Mouse (Mus musculus) left cerebral cortex, postnatal 10 days (tissue): ENCODE data around the gene Hist1h4a. TPM values are rescaled to one million over a fixed set of nuclear protein-coding genes. Genes with fewer than 3 reads are reported as not detected.
"Not testable (repeated sequence)": the region's sequence is repeated elsewhere in the genome, so short reads cannot be mapped to it uniquely, and the experiment has no call there.

Experiments used
- DNase-seq, 2 experiments: peaks; one replicate each; pipeline ENCODE4 v3.0.0; 2021 to 2022; ENCODE audit warnings: low spot score in 2 of 2, mixed read lengths in 1 of 2; ENCODE audit errors: extremely low spot score in 1 of 2
- intact Hi-C: fragments of 180-260 bp; cut with DNase I; formaldehyde crosslinking; loops from one replicate; pipeline ENCODE4 v1.15.1; 2025
- total RNA-seq, 2 experiments: library from RNA; stranded (reverse); gene quantifications; 2 replicates each; pipeline ENCODE4 v1.2.3; 2021

Gene Hist1h4a
- total RNA-seq, 2 experiments from 2014 or later = 77.4 to 83.3 TPM

- intact Hi-C loops = no loop called here
- no peak for DNase-seq
Measured at GRCm38 (mm10) chr13:23760240-23760971, 624 bp downstream of the Hist1h4a start.

GRCm38 (mm10) chr13:23759916-23760239 is 1.2 kb downstream of the Hist1h4a start:
- no peak for DNase-seq
- intact Hi-C loops = loop anchor here (10.0 kb wide), 1 partner anchor 205 kb away; the partner anchor contains the start of genes Hist1h1d and Hist1h4f

- intact Hi-C loops = loop anchor here (10.0 kb wide), 1 partner anchor 205 kb away; the partner anchor contains the start of genes Hist1h1d and Hist1h4f
- DNase-seq = no peak
Measured at GRCm38 (mm10) chr13:23759251-23759771, 1.7 kb downstream of the Hist1h4a start.

- intact Hi-C loops = loop anchor here (10.0 kb wide), 1 partner anchor 203 kb away; the partner anchor contains the start of genes Hist1h1d and Hist1h4f
- no peak for DNase-seq
Measured at GRCm38 (mm10) chr13:23757921-23758320, 3.1 kb downstream of the Hist1h4a start.

- no peak for DNase-seq
- intact Hi-C loops = loop anchor here (10.0 kb wide), 1 partner anchor 202 kb away; the partner anchor contains the start of genes Hist1h1d and Hist1h4f
Measured at GRCm38 (mm10) chr13:23757211-23757773, 3.7 kb downstream of the Hist1h4a start.

- intact Hi-C loops = loop anchor here (10.0 kb wide), 1 partner anchor 202 kb away; the partner anchor contains the start of genes Hist1h1d and Hist1h4f
- DNase-seq = peak; percentile 87 to 94
Measured at GRCm38 (mm10) chr13:23756790-23757189, 4.2 kb downstream of the Hist1h4a start, which contains the start of gene Hist1h4b. Gene Hist1h4b, plus strand, starts transcription at chr13:23757013.

- DNase-seq = no peak
- intact Hi-C loops = loop anchor here (10.0 kb wide), 1 partner anchor 200 kb away; the partner anchor contains the start of genes Hist1h1d and Hist1h4f
Measured at GRCm38 (mm10) chr13:23755000-23755399, 6.0 kb downstream of the Hist1h4a start.

- no peak for DNase-seq
- intact Hi-C loops = loop anchor here (10.0 kb wide), 1 partner anchor 199 kb away; the partner anchor contains the start of genes Hist1h1d and Hist1h4f
Measured at GRCm38 (mm10) chr13:23753314-23754078, 7.5 kb downstream of the Hist1h4a start.

GRCm38 (mm10) chr13:23752742-23753172 is 8.3 kb downstream of the Hist1h4a start:
- intact Hi-C loops = loop anchor here (10.0 kb wide), 1 partner anchor 198 kb away; the partner anchor contains the start of genes Hist1h1d and Hist1h4f
- DNase-seq = no peak

GRCm38 (mm10) chr13:23752067-23752741 is 8.8 kb downstream of the Hist1h4a start, which contains the start of gene Hist1h3b:
Gene Hist1h3b, plus strand, starts transcription at chr13:23752267.
- intact Hi-C loops = loop anchor here (10.0 kb wide), 1 partner anchor 197 kb away; the partner anchor contains the start of genes Hist1h1d and Hist1h4f
- peak; percentile 91 to 94 for DNase-seq

GRCm38 (mm10) chr13:23751478-23751956 is 9.5 kb downstream of the Hist1h4a start:
- intact Hi-C loops = loop anchor here (10.0 kb wide), 1 partner anchor 197 kb away; the partner anchor contains the start of genes Hist1h1d and Hist1h4f

GRCm38 (mm10) chr13:23750839-23751477 is 10.1 kb downstream of the Hist1h4a start, which contains the start of gene Hist1h2ab:
Gene Hist1h2ab, plus strand, starts transcription at chr13:23751126.
- DNase-seq = not testable (repeated sequence)

More at GRCm38 (mm10) chr13:23751478-23751956, 9.5 kb downstream of the Hist1h4a start:
- no peak for DNase-seq

GRCm38 (mm10) chr13:23749563-23750121 is 11.4 kb downstream of the Hist1h4a start:
- intact Hi-C loops = loop anchor here (10.0 kb wide), 1 partner anchor 195 kb away; the partner anchor contains the start of genes Hist1h1d and Hist1h4f
- no peak for DNase-seq

More at GRCm38 (mm10) chr13:23750839-23751477, 10.1 kb downstream of the Hist1h4a start, which contains the start of gene Hist1h2ab:
- intact Hi-C loops = loop anchor here (10.0 kb wide), 1 partner anchor 196 kb away; the partner anchor contains the start of genes Hist1h1d and Hist1h4f

- no peak for DNase-seq
- intact Hi-C loops = no loop called here
Measured at GRCm38 (mm10) chr13:23747892-23748288, 13.1 kb downstream of the Hist1h4a start.

GRCm38 (mm10) chr13:23747081-23747891 is 13.7 kb downstream of the Hist1h4a start:
- intact Hi-C loops = no loop called here
- no peak for DNase-seq
